Mouse (Mus musculus) bone marrow macrophage, adult 2 months (primary cell): Measurements from ENCODE around the gene Tent5c. TPM values are rescaled to one million over a fixed set of nuclear protein-coding genes. Genes with fewer than 3 reads are reported as not detected.

Experiments
- H3K27ac ChIP-seq: 2 replicates; pipeline ENCODE4 v1.5.1; 2012; ENCODE audit warnings: low read depth, low read length; ENCODE audit not compliant: insufficient read depth
- H3K4me1 ChIP-seq: 2 replicates; pipeline ENCODE4 v1.6.1; 2012; ENCODE audit warnings: low read length; ENCODE audit not compliant: control insufficient read depth, insufficient read depth
- H3K4me3 ChIP-seq: 2 replicates; pipeline ENCODE4 v1.5.1; 2012; ENCODE audit warnings: mild to moderate bottlenecking, low read length, moderate library complexity; ENCODE audit not compliant: insufficient read depth
- CTCF ChIP-seq: IDR thresholded peaks from 2 replicates; pipeline ENCODE4 v1.5.1; 2012; ENCODE audit warnings: low read depth, mild to moderate bottlenecking, low read length, moderate library complexity
- POLR2A ChIP-seq: IDR thresholded peaks from 2 replicates; pipeline ENCODE4 v1.6.1; 2012; ENCODE audit warnings: mild to moderate bottlenecking, low read depth, low read length, borderline replicate concordance
- polyA plus RNA-seq: library from polyadenylated mRNA; stranded (reverse); fragments of >200 nt; gene quantifications from 2 replicates; pipeline ENCODE4 v1.2.4, GENCODE M21; 2012; ENCODE audit not compliant: missing spikeins, insufficient read depth, insufficient read length

Gene Tent5c
- polyA plus RNA-seq, 1 experiment: 1.3 TPM

DNA sequence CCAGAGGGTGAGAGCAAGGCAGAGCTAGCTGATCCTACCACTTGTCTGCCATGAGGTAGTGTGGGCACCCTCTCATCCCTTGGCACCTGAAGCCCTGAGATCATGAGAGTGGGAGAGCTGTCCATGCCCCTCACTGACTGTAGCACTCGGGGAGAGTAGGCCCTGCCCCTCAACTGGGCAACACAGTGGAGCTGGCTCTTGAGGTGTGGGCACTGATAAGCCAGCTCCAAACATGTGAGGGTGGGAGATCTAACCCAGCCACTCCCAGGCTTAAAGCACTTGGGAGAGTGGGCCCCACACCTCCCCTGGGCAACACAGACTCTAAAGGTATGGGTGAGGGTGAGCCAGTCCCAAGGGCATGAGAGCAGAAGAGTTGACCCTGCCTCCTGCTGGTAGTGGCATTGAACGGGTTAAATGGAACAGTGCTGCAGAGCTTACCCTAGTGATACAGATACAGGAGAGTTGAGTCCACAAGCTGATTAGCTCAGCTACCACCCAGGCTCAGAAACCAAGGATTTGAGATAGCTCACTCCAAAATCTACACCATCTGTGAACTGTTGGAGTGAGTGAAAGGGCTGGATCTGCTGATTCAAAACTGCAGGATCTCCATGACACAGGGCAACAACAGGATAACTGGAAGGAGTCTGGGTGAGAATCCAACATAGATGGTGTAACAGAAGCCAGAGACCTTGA lies 80.6 kb downstream of the Tent5c start:
- no peak overlapping the region for H3K4me3 ChIP-seq
- no peak overlapping the region for H3K27ac ChIP-seq
- no peak for TF ChIP-seq CTCF
- H3K4me1 ChIP-seq: peaks cover 12% of the 10 kb centered on the region

DNA sequence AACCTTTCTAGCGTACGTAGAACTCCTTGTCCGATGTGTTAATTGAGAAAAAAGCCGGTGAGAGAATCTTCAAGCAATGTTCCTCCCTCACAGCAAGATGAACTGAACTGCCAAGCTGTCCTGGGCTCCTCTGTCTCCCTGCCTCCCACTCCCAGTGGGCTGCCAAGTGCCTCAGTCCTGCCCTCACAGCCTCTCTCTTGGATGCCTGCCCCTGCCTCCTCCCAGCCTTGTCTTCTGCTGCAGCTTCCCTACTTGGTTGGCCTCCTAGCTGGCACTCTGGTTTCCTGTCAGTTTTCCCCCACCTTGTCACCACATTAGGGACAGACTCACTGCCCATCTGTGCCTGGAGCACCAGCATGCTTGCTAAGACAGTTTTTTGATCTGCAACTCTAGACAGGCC lies 86.5 kb downstream of the Tent5c start:
- TF ChIP-seq POLR2A: no peak
- no peak for TF ChIP-seq CTCF
- H3K27ac ChIP-seq: no peak overlapping the region
- no peaks in the 10 kb centered on the region; the same call in 1 of the 2 replicates for H3K4me1 ChIP-seq
- H3K4me3 ChIP-seq: no peak overlapping the region

Other genes with a start within 250 kb of the Tent5c start
- gene Man1a2, start 196.2 kb upstream of the Tent5c start, polyA plus RNA-seq: 29.2 and 31.7 TPM in 2 replicates